In genomic region chr11:100971455-100971854, GRCm38 (mm10) we compare ENCODE assay signal across 15 mouse cellular contexts. TPM values are rescaled to one million over a fixed set of nuclear protein-coding genes. Genes with fewer than 3 reads are reported as not detected.
DNase-seq lines count a peak whose midpoint lies in the region; ATAC-seq and TF ChIP-seq lines count a peak whose summit lies in the region.
"Had no signal": no experiment of that assay in that cellular context is flagged by ENCODE, and none has a peak within 500 bp of the region (broad histone marks: within the 10 kb centered on the region; RNA-seq: fewer than 3 reads in every experiment).

No protein-coding gene starts in this region.

- intact Hi-C loops in heart, postnatal 36 days (cut with DNase I) = no loop called here

- WGBS in heart, embryonic 11.5 days (ENCODE audit: insufficient replicate concordance) = 61% methylated on average over 10 of the region's 10 CpGs
- 72% methylated on average over 10 of the region's 10 CpGs for WGBS in kidney, postnatal 0 days
- 71% methylated on average over 10 of the region's 10 CpGs for WGBS in embryonic facial prominence, embryonic 15.5 days
- 64% methylated on average over 10 of the region's 10 CpGs for WGBS in limb, embryonic 15.5 days

- no peaks in the 10 kb centered on the region for H3K9me3 ChIP-seq in heart, embryonic 11.5 days (replicated peaks; ENCODE audit: control insufficient read depth, low read length)
- no peaks in the 10 kb centered on the region for H3K9me3 ChIP-seq in kidney, postnatal 0 days (replicated peaks; ENCODE audit: low read length)
- no peaks in the 10 kb centered on the region for H3K9me3 ChIP-seq in embryonic facial prominence, embryonic 15.5 days (replicated peaks)
- H3K9me3 ChIP-seq in limb, embryonic 15.5 days = no peaks in the 10 kb centered on the region
- H3K9me3 ChIP-seq: forebrain, embryonic 12.5 days; liver, embryonic 12.5 days; neural tube, embryonic 12.5 days had no signal

- H3K4me1 ChIP-seq in heart, embryonic 11.5 days (ENCODE audit: control insufficient read depth, insufficient read depth, low read length) = peaks cover 26% of the 10 kb centered on the region
- H3K4me1 ChIP-seq in kidney, postnatal 0 days (replicated peaks; ENCODE audit: insufficient read depth, low read length) = no peaks in the 10 kb centered on the region; the same call in 1 of the 2 replicates
- peaks cover 52% of the 10 kb centered on the region for H3K4me1 ChIP-seq in embryonic facial prominence, embryonic 15.5 days
- peaks cover 43% of the 10 kb centered on the region for H3K4me1 ChIP-seq in limb, embryonic 15.5 days

- H3K27ac ChIP-seq in heart, embryonic 11.5 days (ENCODE audit: low read depth, low read length) = peak overlapping the region; percentile 88; the same call in 1 of the 2 replicates
- H3K27ac ChIP-seq in kidney, postnatal 0 days = 0 out of 2 replicates have a peak overlapping the region, but pooled peaks have one; percentile 87
- H3K27ac ChIP-seq in embryonic facial prominence, embryonic 15.5 days (replicated peaks) = peak overlapping the region; percentile 95; the same call in 1 of the 2 replicates
- H3K27ac ChIP-seq in limb, embryonic 15.5 days = peak overlapping the region; percentile 96
- H3K27ac ChIP-seq: forebrain, embryonic 12.5 days; left cerebral cortex, adult 2 months; liver, embryonic 12.5 days; neural tube, embryonic 12.5 days had no signal

- H3K36me3 ChIP-seq in heart, embryonic 11.5 days (ENCODE audit: control insufficient read depth, insufficient read depth, low read length) = no peaks in the 10 kb centered on the region
- no peaks in the 10 kb centered on the region for H3K36me3 ChIP-seq in kidney, postnatal 0 days (ENCODE audit: insufficient read depth, low read length)
- H3K36me3 ChIP-seq in embryonic facial prominence, embryonic 15.5 days = no peaks in the 10 kb centered on the region
- H3K36me3 ChIP-seq in limb, embryonic 15.5 days = no peaks in the 10 kb centered on the region
- H3K36me3 ChIP-seq: forebrain, embryonic 12.5 days; liver, embryonic 12.5 days; neural tube, embryonic 12.5 days had no signal

- peak overlapping the region; percentile 85 for H3K4me3 ChIP-seq in heart, embryonic 11.5 days (ENCODE audit: low read depth, low read length)
- no peak overlapping the region for H3K4me3 ChIP-seq in kidney, postnatal 0 days (replicated peaks; ENCODE audit: low read depth, low read length)
- H3K4me3 ChIP-seq in embryonic facial prominence, embryonic 15.5 days (replicated peaks) = peak overlapping the region; percentile 88
- peak overlapping the region; percentile 82; the same call in 1 of the 2 replicates for H3K4me3 ChIP-seq in limb, embryonic 15.5 days

- no peaks in the 10 kb centered on the region for H3K27me3 ChIP-seq in heart, embryonic 11.5 days (ENCODE audit: control insufficient read depth, insufficient read depth, low read length)
- no peaks in the 10 kb centered on the region for H3K27me3 ChIP-seq in kidney, postnatal 0 days (ENCODE audit: insufficient read depth, low read length)
- H3K27me3 ChIP-seq in embryonic facial prominence, embryonic 15.5 days = peaks cover 5% of the 10 kb centered on the region; the same call in 1 of the 2 replicates
- H3K27me3 ChIP-seq in limb, embryonic 15.5 days = peaks cover 14% of the 10 kb centered on the region; the same call in 1 of the 2 replicates

- peak overlapping the region; percentile 94; the same call in 1 of the 2 replicates for H3K9ac ChIP-seq in heart, embryonic 11.5 days (ENCODE audit: low read depth, low read length)
- H3K9ac ChIP-seq in kidney, postnatal 0 days (ENCODE audit: low read depth, low read length) = no peak overlapping the region
- H3K9ac ChIP-seq in embryonic facial prominence, embryonic 15.5 days = no peak overlapping the region
- no peak overlapping the region for H3K9ac ChIP-seq in limb, embryonic 15.5 days
- H3K9ac ChIP-seq: liver, embryonic 12.5 days; neural tube, embryonic 12.5 days had no signal

- no peak for ATAC-seq in heart, embryonic 11.5 days (replicated peaks; ENCODE audit: insufficient number of reproducible peaks, low FRiP score, low TSS enrichment)
- no peak for ATAC-seq in kidney, postnatal 0 days (replicated peaks; ENCODE audit: low FRiP score, low read depth)
- no peak for ATAC-seq in embryonic facial prominence, embryonic 15.5 days (ENCODE audit: insufficient number of reproducible peaks, low FRiP score, low TSS enrichment, low read depth)
- no peak for ATAC-seq in limb, embryonic 15.5 days (ENCODE audit: insufficient number of reproducible peaks, low FRiP score, low TSS enrichment, low read depth)
- ATAC-seq: CD4-positive, CD25-positive, alpha-beta regulatory T cell, adult 4 months; inflammation-experienced regulatory T-cells, adult 6 months; liver, embryonic 12.5 days; midbrain, embryonic 16.5 days had no signal

- TF ChIP-seq CTCF in kidney, postnatal 0 days (IDR thresholded peaks at IDR 0.05; ENCODE audit: low read depth) = no peak

- peak overlapping the region; percentile 73 for H3K4me2 ChIP-seq in heart, embryonic 11.5 days
- no peak overlapping the region for H3K4me2 ChIP-seq in kidney, postnatal 0 days (ENCODE audit: low read length)
- H3K4me2 ChIP-seq in embryonic facial prominence, embryonic 15.5 days (replicated peaks) = peak overlapping the region; percentile 70; the same call in 1 of the 2 replicates
- H3K4me2 ChIP-seq in limb, embryonic 15.5 days = peak overlapping the region; percentile 74

- DNase-seq in heart, postnatal 36 days = no peak
- no peak for DNase-seq in kidney, postnatal 0 days (ENCODE audit: low spot score)
- DNase-seq in kidney, postnatal 14 days = no peak
- no peak for DNase-seq in embryo, embryonic 9.5 days (ENCODE audit: extremely low spot score)
- DNase-seq: cerebellum, postnatal 10 days had no signal

RNA-seq across cellular contexts. Expression of gene Cavin1, which starts 0.8 kb away (rescaled TPM):
- 113 and 175 TPM in 2 replicates for polyA plus RNA-seq in heart, embryonic 11.5 days (2014; fragmentation: Nextera tagmentation; extraction: Ambion mirVana)
- total RNA-seq in heart, postnatal 36 days (2021) = 100 to 1,000 TPM; 239 to 258 TPM
- polyA plus RNA-seq in kidney, postnatal 0 days (2015; fragmentation: Nextera tagmentation; extraction: Ambion mirVana) = 143 and 156 TPM in 2 replicates
- polyA plus RNA-seq in embryonic facial prominence, embryonic 15.5 days (2015; fragmentation: Nextera tagmentation; extraction: Ambion mirVana) = 330 and 343 TPM in 2 replicates
- polyA plus RNA-seq in limb, embryonic 15.5 days (2015; fragmentation: Nextera tagmentation; extraction: Ambion mirVana) = 368 and 413 TPM in 2 replicates

RNA-seq across cellular contexts. Expression of gene Stat3, which starts 32.1 kb away (rescaled TPM):
- polyA plus RNA-seq in heart, embryonic 11.5 days (2014; fragmentation: Nextera tagmentation; extraction: Ambion mirVana) = 45.0 and 49.0 TPM in 2 replicates
- total RNA-seq in heart, postnatal 36 days (2021) = 10 to 100 TPM; 93.5 to 93.9 TPM
- 48.0 and 51.8 TPM in 2 replicates for polyA plus RNA-seq in kidney, postnatal 0 days (2015; fragmentation: Nextera tagmentation; extraction: Ambion mirVana)
- 75.6 and 79.3 TPM in 2 replicates for polyA plus RNA-seq in embryonic facial prominence, embryonic 15.5 days (2015; fragmentation: Nextera tagmentation; extraction: Ambion mirVana)
- polyA plus RNA-seq in limb, embryonic 15.5 days (2015; fragmentation: Nextera tagmentation; extraction: Ambion mirVana) = 72.9 and 85.2 TPM in 2 replicates

RNA-seq across cellular contexts. Expression of gene Atp6v0a1, which starts 37.8 kb away (rescaled TPM):
- 57.1 and 62.2 TPM in 2 replicates for polyA plus RNA-seq in heart, embryonic 11.5 days (2014; fragmentation: Nextera tagmentation; extraction: Ambion mirVana)
- 10 to 100 TPM; 76.8 to 88.5 TPM for total RNA-seq in heart, postnatal 36 days (2021)
- polyA plus RNA-seq in kidney, postnatal 0 days (2015; fragmentation: Nextera tagmentation; extraction: Ambion mirVana) = 33.8 and 35.1 TPM in 2 replicates
- polyA plus RNA-seq in embryonic facial prominence, embryonic 15.5 days (2015; fragmentation: Nextera tagmentation; extraction: Ambion mirVana) = 36.8 and 40.3 TPM in 2 replicates
- 39.5 and 43.6 TPM in 2 replicates for polyA plus RNA-seq in limb, embryonic 15.5 days (2015; fragmentation: Nextera tagmentation; extraction: Ambion mirVana)
